Mouse (Mus musculus): ENCODE measurements around the gene Phf5a.

- TF ChIP-seq POLR2A (IDR thresholded peaks at IDR 0.05; ENCODE audit: borderline replicate concordance, insufficient read depth, low read length) (no peak), CTCF (IDR thresholded peaks at IDR 0.05; ENCODE audit: borderline replicate concordance, insufficient read depth, low read depth, low read length) (no peak)
These were observed 7.5 kb downstream of the Phf5a start for GRCm38 (mm10) chr15:81864238-81864637.

All from cerebellum, adult 2 months (tissue).